Mouse (Mus musculus) WW6 (cell line): Measurements from ENCODE around the gene P3h1.
A peak's percentile ranks its signal among the peaks of the same experiment; 100 is the strongest.
"Not testable (repeated sequence)": the region's sequence is repeated elsewhere in the genome, so short reads cannot be mapped to it uniquely, and the experiment has no call there.

Experiments
- DNase-seq: peaks from one replicate; pipeline ENCODE4 v3.0.0-alpha.2; 2013; ENCODE audit warnings: low read depth, low spot score

The P3h1 gene

DNA sequence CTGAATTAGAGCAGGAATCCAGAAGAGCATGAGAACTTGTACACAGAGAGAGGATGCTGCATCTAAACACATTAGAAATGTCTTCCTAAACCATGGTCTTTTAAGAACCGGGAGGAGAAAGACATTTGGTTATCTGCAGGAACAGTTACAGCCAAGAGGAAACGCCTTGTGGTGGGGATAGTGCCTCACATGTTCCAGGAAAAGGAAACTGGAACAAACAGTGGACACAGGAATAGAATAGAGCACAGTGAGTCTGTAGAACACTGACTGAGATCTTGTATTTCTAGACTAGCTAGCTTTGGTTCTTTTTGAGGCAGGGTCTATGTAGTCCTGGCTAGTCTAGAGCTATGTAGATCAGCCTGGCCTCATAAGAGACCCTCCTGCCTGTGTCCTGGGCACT is 42.5 kb downstream of the P3h1 start:
- no peak for DNase-seq

DNA sequence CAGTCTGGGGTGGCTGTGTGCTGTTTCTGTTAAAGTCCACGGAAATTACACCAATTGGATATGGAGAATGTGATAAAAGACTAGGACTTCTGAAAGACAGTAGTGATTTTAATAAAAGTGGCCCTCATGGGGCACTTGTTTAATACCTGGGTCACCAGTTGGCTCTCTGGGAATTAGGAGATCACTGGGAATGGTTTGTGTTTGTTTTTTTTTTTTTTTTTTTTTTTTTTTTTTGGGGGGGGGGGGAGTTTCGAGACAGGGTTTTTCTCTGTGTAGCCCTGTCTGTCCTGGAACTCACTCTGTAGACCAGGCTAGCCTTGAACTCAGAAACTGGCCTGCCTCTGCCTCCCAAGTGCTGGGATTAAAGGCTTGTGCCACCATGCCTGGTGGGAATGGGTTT is 43.0 kb downstream of the P3h1 start:
- DNase-seq: no peak

DNA sequence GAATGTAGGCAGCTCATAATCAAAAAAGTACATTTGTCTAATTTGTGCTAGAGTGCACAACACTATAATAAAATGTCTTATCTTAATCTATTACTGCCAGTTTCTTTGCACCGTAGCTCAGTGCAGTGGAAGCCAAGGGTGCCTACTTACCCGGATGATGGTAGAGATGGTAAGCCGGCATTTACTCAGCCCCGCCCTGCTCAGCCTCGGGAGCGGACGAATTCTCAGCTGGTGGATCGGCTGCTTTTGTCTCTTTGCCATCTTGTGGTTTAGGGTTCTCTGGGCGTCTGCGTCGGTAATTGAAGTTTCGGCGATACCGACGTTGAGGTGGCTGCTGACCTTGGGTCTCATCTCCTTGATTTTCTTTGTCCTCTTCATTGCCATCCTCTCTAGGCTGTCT is 46.1 kb downstream of the P3h1 start:
- DNase-seq: not testable (repeated sequence)

DNA sequence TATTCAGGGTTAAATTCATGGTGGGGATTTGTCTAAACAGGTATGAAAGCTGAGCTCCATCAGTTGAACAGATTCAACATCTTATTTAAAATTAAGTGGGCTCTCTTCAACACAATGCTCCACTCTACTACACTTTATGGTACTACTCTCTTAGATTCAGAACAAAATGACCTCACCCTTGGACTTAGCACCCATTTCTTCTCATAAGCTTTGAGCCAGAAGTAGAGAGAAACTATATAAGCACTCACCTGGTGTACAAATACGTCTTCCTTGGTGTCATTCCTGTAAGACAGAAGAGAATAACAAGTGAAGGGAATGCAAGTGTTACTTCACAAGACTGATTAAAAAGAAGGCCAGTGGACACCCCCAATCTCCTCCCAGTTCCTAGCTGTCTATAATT is 52.1 kb downstream of the P3h1 start:
- no peak for DNase-seq

DNA sequence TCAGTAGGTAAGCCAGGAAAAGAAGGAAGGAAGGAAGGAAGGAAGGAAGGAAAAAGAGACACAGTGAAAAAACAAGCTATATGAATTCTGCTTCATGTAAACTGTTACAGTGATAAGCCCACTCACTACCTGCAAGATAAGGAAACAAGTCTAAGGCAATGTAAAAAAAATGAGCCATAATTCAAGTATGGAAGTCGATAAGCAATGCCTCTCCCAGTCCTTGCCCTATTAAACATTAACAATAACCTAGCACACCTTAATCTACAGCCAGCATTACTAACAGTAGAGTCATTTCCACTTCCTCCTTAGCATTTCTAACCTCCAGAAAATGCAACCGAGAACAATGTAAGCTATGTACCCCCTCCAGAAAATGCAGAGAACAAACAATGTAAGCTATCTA is 52.6 kb downstream of the P3h1 start:
- DNase-seq: no peak

DNA sequence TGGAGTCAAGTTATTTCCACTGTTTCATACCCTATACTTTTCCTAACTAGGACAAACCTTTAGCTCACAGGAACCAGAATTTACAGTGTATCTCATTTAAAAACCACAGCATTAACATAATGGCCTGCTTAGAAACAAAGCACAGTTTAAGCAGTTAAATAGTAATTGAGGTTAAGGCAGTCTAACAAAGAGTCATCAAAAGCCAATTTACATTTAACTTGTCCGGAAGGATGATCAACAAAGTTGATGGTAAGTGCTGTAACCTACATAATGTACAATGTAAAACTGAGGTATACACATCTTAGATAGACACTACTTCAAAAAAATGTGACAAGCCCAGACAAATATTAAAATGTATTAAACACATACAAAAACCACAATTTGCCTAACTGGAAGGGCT is 59.2 kb downstream of the P3h1 start:
- no peak for DNase-seq

DNA sequence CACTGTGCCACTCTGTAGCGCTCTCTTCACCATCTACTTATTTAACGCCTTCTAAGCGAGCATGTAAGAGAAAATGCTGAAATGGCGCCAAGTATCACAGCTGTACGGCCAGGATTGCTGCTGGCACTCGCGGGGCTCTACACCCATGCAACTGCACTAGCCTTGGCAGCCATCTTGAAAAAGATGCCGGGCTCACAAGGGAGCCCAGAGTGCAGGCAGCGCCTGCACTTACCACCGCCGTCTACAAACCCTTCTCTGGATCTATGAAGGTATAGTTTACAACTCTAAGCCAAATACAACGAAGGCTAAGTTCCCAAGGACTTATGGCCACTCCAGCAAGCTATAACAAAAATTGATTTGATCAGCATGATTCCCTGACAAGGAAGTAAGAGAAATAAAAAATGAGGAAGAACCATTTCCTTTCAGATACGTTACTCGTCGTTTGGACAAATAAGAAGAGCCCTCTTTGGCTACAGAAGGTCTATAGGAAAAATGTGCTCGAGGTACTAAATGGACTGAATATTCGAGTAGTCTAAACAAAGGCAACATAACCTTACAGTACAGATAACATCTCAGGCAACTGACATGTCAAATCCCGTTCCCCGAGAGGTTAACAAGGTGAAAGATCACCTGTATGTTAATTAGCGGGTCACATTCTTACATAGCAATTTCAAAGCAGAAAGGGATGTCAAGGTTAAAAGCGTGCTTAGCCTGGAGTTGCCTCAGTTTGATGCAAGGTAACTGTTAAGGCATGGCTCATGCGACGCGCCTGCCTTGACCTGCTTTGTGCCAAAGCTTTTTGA is 60.3 kb downstream of the P3h1 start:
- no peak for DNase-seq

DNA sequence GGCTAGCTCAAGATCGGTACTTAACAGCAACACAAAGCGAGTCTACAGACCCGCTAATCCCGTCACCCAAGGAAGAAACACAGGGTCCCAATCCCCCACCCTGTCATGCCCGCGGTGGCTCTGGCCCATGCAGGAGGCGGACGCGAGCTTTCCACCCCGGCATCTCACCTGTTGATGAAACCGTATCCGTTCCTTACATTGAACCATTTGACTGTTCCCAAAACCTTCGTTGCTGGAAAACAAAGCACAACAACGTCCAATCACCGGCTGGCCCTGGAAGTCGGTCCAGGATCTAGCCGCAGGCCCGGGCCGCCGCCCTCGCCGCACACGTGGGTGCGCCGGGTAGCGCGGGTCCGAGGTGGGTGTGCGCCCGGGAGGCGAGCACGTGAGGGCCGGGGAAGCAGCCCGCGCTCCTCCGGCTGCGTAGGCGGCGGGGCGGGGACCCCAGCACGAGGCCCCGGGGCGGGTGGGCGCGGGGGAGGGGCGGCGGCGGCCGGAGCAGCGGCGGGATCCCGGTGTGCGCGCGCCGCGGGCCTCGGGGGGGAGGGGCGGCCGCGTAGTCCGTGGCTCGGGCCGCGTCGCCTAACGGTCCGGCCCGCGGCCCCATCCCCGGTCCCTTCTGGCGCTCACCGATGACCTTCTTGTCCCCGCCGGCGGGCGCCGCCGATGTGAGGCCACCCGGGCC is 61.0 kb downstream of the P3h1 start:
- DNase-seq: no peak

DNA sequence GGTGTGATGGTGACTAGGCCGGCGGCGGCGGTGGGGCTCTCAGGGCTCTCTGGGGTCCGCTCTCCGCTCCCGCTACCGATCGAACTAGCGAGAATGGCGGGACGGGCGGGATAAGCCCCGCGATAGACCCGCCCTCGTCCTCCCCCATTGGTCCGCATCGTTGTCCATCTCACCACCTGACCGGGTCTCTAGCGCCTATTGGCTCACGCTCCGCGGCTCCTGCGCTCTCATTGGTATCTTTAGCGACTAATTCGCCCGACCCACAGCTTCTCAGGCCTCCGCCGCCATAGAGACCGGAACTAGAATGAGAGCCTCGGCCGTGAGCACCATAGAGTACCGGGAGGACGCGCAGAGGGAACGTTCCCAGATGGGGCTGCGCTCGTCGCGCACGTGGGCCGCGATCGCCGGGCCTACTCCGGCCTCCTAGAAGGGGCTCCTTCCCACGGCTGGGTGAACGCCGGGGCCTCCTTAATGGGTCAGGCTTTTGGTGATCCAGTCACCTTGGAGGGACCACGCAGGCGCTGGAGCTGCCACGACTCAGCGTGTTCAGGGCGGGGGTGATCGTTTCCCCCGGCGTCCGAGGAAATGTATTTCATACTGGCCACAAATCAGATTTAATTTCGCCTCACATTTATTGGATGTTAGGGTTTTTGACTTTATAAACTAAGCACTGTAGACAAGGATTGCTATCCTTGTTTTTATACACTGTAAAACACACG is 61.9 kb downstream of the P3h1 start, which contains the start of gene Ybx1:
Gene Ybx1, minus strand, starts transcription at position 190 of the 719 bp plus-strand sequence.
- DNase-seq: peak; percentile 93

DNA sequence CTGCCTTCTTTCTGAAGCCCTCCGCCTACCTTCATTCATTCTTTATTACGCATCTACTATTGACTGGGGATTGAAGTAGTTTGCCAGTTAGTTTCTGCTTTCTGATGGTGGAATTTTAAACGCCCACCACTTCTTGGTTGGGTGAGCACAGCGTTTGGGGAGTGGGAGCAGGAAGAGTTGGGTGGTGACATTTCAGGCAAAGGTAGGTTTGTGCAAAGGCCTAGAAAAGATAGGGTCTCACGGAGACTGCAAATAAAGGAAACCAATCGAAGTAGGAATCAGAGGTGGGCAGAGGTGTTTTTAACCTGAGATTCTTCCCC is 62.4 kb downstream of the P3h1 start:
- DNase-seq: no peak

DNA sequence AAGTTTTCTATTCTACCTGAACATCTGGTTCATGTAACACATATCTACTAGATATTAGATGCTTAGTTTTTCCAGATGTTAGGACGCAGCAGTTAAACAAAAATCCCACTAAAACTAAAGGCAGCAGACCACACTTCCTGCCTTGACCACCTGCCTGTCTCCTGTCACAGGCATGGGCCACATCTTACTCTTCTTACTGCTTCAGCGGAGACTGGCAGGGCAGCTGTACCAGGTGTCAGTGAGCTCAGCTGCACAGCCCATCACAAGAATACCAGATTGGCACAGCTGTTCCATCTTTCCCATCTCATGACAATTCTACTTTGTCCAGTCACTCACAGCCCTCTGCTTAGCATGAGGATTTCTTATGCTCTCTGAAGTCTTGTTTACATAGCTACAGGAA is 64.6 kb downstream of the P3h1 start:
- no peak for DNase-seq
